Mouse (Mus musculus) MEL-GATA-1-ER (cell line): ENCODE results near the gene Vmn2r51.
"Not testable (repeated sequence)": the region's sequence is repeated elsewhere in the genome, so short reads cannot be mapped to it uniquely, and the experiment has no call there.

ENCODE experiments used
- DNase-seq: peaks from one replicate; pipeline ENCODE4 v3.0.0-alpha.2; 2012; ENCODE audit warnings: low read depth; ENCODE audit errors: extremely low read depth

Gene Vmn2r51

GRCm38 (mm10) chr7:10105641-10106040, at the start of gene Vmn2r51:
Vmn2r51 (minus strand) TSS chr7:10105741.
- not testable (repeated sequence) for DNase-seq

GRCm38 (mm10) chr7:10053196-10053595, 52.3 kb downstream of the Vmn2r51 start, which contains the start of gene Vmn2r50:
Vmn2r50 (minus strand) TSS chr7:10053296.
- not testable (repeated sequence) for DNase-seq
